Mouse (Mus musculus) c-Kit-positive CD71-positive TER-119-positive erythroid progenitor cells, embryonic 14.5 days (primary cell): ENCODE measurements around the gene Polr3b.

Experiments used
- DNase-seq: peaks from one replicate; pipeline ENCODE4 v3.0.0-alpha.2; 2013; ENCODE audit warnings: low spot score

The Polr3b gene

GRCm38 (mm10) chr10:84621826-84622790 is at the start of gene Polr3b:
Gene Polr3b (plus strand): TSS chr10:84622292.
- DNase-seq = peak; percentile 93

- DNase-seq = no peak
These were observed 48.2 kb upstream of the Polr3b start for GRCm38 (mm10) chr10:84573671-84574420.

GRCm38 (mm10) chr10:84576029-84576394 is 46.1 kb upstream of the Polr3b start:
- peak; percentile 93 for DNase-seq

GRCm38 (mm10) chr10:84576395-84577070 is 45.6 kb upstream of the Polr3b start, which contains the start of gene Tcp11l2:
Gene Tcp11l2 (plus strand): TSS chr10:84576626.
- DNase-seq = peak; percentile 93

- DNase-seq = peak; percentile 32
These were observed 44.9 kb upstream of the Polr3b start for GRCm38 (mm10) chr10:84577071-84577727.

- DNase-seq = no peak
These were observed 43.4 kb upstream of the Polr3b start for GRCm38 (mm10) chr10:84578738-84579137.

GRCm38 (mm10) chr10:84579527-84579926 is 42.6 kb upstream of the Polr3b start:
- DNase-seq = peak; percentile 12

- no peak for DNase-seq
These were observed 40.9 kb upstream of the Polr3b start for GRCm38 (mm10) chr10:84581191-84581590.

GRCm38 (mm10) chr10:84582236-84582635 is 39.9 kb upstream of the Polr3b start:
- no peak for DNase-seq

GRCm38 (mm10) chr10:84584451-84585293 is 37.4 kb upstream of the Polr3b start:
- DNase-seq = no peak

GRCm38 (mm10) chr10:84585294-84585650 is 36.8 kb upstream of the Polr3b start:
- DNase-seq = no peak

- DNase-seq = no peak
These were observed 31.1 kb upstream of the Polr3b start for GRCm38 (mm10) chr10:84590956-84591355.

- no peak for DNase-seq
These were observed 30.4 kb upstream of the Polr3b start for GRCm38 (mm10) chr10:84591640-84592148.

GRCm38 (mm10) chr10:84592745-84593144 is 29.3 kb upstream of the Polr3b start:
- no peak for DNase-seq

GRCm38 (mm10) chr10:84597127-84597785 is 24.8 kb upstream of the Polr3b start:
- no peak for DNase-seq

GRCm38 (mm10) chr10:84598172-84598571 is 23.9 kb upstream of the Polr3b start:
- DNase-seq = no peak

GRCm38 (mm10) chr10:84600136-84600535 is 22.0 kb upstream of the Polr3b start:
- DNase-seq = no peak

- DNase-seq = no peak
These were observed 17.8 kb upstream of the Polr3b start for GRCm38 (mm10) chr10:84604335-84604734.

- DNase-seq = no peak
These were observed 13.7 kb upstream of the Polr3b start for GRCm38 (mm10) chr10:84608361-84608760.

GRCm38 (mm10) chr10:84610324-84610723 is 11.8 kb upstream of the Polr3b start:
- no peak for DNase-seq
